Mouse (Mus musculus) embryo, embryonic 9.5 days (tissue): Measurements from ENCODE around the gene Thoc3.
"Not testable (repeated sequence)": the region's sequence is repeated elsewhere in the genome, so short reads cannot be mapped to it uniquely, and the experiment has no call there.

Experiments used
- DNase-seq: peaks from one replicate; pipeline ENCODE4 v3.0.0-alpha.2; 2017; ENCODE audit errors: extremely low spot score

Gene Thoc3

GRCm38 (mm10) chr13:54468098-54469011 lies at the start of gene Thoc3:
TSS of gene Thoc3 (minus strand) at chr13:54468849.
- peak; percentile 88 for DNase-seq

DNA sequence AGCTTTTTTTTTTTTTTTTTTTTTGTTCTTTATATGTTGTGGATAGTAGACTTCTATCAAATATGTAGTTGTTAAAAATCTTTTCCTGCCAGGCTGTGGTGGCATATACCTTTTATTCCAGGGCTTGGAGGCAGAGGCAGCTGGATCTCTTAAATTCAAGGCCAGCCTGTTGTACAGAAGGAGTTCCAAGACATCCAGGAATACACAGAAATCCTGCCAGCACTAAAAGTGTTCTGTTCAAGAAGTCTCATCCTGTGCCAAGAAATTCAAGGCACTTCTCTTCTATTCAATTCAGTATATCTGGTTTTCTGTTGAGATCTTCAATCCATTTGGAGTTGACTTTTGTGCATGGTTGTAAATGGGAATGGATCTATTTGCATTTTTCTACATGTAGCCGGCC lies 37.3 kb upstream of the Thoc3 start:
- DNase-seq, result no peak

DNA sequence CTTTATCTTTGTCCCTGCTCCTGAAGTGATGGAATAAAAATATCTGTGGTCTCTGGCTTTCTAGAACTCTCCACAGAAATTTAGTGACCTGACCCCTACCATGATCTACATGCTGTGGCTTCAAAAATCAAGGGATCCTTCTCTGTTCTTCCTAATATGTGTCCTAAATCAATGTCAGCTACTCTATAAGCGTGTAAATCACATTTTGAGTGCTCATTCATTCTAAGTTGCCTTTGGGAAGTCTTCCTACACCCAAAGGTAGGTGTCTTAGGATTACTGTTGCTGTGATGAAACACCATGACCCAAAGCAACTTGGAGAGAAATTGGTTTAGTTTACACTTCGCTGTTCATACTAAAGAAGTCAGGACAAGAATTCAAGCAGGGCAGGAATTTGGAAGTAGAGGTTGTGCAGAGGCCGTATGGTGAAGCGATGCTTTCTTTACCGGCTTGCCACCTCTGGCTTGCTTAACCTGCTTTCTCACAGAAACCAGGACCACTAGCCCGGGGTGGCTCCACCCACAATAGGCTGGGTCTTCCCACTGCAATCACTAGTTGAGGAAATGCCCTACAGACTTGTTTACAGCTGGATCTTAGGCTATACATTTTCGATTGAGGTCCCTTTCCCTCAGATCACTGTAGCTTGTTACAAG lies 36.1 kb upstream of the Thoc3 start:
- DNase-seq, result peak; percentile 9

GRCm38 (mm10) chr13:54503604-54504521 lies 35.2 kb upstream of the Thoc3 start, which contains the start of gene Simc1:
TSS of gene Simc1 (plus strand) at chr13:54503779.
- peak; percentile 92 for DNase-seq

- no peak for DNase-seq
These were observed 34.6 kb upstream of the Thoc3 start for GRCm38 (mm10) chr13:54503278-54503603.

- no peak for DNase-seq
These were observed 33.5 kb upstream of the Thoc3 start for GRCm38 (mm10) chr13:54501957-54502690.

GRCm38 (mm10) chr13:54501352-54501751 lies 32.7 kb upstream of the Thoc3 start:
- DNase-seq, result no peak

- DNase-seq, result not testable (repeated sequence)
These were observed 30.9 kb upstream of the Thoc3 start for GRCm38 (mm10) chr13:54499551-54499950.

- no peak for DNase-seq
These were observed 22.7 kb upstream of the Thoc3 start for GRCm38 (mm10) chr13:54491381-54491780.

GRCm38 (mm10) chr13:54490411-54490810 lies 21.8 kb upstream of the Thoc3 start:
- no peak for DNase-seq

DNA sequence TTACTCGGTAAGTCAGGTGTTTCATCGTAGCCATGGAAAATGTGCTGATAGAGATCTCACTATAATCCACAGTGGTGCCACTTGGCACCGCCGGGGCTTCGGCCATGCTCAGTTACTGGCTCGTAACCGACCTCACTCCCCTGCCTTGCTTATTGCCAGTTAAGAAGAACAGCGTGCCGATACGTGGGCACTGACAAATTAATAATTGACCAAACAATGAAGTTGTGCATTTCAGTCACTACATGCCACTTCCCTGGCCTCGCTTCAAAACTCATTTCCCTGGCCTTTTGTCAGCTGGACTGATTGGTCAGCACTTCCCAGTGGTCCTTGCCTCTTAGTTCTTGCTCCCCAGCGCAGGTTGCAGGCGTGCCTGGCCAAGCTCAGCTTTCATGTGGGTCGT lies 12.8 kb upstream of the Thoc3 start:
- no peak for DNase-seq

DNA sequence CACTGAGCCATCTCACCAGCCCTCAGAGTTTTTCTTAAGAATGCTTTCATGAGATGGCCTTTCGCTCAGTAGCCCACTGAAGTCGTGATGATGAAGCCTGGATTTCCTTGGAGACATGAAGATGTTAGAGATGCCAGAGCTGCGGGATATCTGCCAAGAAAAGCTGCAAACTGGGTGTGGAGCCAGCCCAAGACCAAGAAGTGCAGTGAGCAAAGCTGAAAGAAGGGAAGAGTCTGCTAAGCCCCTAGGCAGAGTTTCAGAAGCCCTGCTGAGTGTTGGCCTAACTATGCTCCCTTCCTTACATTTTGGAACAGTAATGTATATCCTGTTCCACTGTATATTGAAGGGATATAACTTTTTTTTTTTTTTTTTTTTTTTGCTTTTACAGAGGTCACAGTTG lies 10.6 kb upstream of the Thoc3 start:
- no peak for DNase-seq

DNA sequence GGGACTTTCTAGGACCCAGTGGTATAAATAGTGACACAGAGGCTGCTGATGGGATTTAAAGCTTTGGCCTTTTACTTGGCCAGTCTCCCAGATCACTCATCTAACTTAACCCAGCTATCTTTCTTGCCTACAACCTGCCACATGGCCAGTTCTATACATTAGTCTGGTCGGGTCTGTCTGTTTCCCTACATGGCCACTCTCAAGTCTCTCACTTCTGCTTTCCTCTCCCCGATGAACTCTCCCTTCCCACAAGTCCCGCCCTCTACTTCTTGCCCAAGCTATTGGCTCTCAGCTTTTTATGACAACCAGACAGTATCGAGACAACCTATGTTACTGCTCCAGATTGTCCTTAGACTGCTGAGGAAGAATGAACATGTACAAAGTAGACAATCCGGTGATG lies 7.1 kb upstream of the Thoc3 start:
- DNase-seq, result no peak

DNA sequence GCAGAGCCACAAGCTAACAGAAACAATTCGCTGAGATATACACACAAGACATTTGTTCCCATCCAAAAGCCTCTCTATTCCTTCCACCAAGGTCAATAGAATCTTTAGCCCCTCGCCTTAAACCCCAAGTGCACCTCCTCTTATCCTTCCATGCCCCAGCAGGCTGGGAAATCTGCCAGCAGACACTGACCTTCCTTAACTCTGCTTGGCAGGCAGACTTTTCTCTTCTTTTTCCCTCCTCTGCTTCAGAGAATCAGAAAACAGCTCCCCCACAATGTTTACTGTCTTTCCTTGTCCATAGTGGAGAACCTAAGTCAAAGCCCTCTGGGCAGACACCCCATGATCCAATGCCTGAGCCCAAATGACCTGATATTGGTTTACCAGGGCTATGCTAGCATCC lies 6.3 kb upstream of the Thoc3 start:
- no peak for DNase-seq

GRCm38 (mm10) chr13:54471967-54472366 lies 3.3 kb upstream of the Thoc3 start:
- DNase-seq, result no peak

DNA sequence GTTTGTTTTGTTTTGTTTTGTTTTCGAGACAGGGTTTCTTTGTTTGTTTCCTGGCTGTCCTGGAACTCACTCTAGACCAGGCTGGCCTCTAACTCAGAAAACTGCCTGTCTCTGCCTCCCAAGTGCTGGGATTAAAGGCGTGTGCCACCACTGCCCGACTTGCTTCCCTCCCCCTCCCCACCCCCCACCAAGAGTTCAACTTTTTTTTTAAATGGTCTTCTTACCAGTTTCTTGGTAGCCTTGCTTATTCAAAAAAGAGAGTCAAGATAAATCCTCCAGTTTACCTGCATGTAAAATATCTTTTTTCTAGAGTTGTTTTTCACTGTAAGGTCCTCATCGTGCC lies 334 bp upstream of the Thoc3 start:
- no peak for DNase-seq

GRCm38 (mm10) chr13:54459282-54459681 lies 9.4 kb downstream of the Thoc3 start:
- no peak for DNase-seq

- DNase-seq, result peak; percentile 19
These were observed 11.6 kb downstream of the Thoc3 start for GRCm38 (mm10) chr13:54457062-54457461.

DNA sequence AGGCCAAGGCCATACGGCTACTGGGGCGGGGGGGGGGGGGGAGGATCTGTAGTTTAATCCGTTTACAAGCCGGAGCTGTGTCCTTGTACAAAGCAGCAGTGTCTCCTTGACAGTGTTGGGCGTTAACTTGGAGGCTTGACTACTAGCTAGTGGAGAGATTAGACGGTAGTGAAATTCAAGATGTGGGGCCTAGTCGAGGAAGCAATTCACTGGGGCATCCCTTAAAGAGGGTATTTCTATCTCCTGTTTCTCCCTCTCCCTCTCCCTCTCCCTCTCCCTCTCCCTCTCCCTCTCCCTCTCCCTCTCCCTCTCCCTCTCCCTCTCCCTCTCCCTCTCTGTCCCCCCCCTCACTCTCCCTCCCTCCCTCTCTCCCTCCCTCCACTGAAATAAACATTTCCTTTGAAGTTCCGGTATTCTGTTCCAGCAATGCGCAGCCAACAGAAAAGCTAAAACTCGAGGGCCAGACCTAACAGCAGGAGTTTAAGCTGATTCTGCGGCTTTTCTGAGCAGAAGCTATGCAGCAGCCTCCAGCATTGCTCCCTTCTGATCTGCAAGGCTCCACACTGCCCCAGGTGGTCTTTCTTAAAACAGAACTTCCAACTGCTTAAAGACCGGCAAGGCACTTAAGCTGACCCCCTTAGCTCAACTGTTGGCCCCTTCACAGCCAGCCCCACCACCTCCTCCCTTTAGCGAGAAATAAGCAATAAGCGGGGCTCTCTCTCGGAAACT lies 21.0 kb downstream of the Thoc3 start:
- peak; percentile 66 for DNase-seq

DNA sequence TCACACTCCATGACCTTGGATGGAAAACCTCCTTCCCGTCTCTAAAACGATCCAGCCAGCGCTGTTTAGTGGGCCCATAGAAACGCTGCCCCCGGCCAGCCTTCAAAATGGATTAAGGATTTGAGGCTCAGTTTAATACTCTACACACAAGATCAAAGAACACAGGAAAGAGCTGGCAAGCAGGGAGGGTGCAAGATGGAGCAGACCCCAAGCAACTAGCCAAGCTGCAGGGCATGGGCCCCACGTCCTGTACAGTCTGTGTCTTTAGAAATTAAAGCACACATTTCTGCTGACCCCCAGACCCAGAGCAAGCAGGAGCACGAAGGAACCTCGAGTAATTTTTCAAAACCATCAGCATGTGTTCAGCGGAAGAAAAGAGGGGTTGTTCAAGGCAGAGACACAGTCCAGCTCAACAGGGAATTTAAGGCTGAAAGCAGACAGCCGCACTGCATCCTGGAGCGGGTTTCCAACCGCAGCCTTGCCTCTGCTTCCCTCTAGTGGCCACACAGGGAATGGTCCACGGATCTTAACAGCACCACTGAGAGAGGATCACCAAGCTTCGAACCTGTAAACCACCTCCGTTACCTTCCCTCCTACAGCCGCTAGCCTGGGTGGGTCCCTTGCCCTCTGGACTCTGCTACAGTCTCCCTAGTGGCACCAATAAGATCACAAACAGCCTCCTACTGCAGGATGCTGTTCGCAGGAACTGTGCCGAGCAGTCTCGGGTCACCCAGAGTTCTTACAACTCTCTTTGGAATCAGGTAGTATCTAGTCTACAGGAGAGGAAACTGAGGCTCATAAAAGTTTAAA lies 21.8 kb downstream of the Thoc3 start:
- peak; percentile 81 for DNase-seq
